Mouse (Mus musculus): ENCODE results near the gene H2-Q4.

- TF ChIP-seq POLR2A (IDR thresholded peaks at IDR 0.05; ENCODE audit: extremely low read depth, insufficient read depth, low read length) (no peak), CTCF (IDR thresholded peaks at IDR 0.05; ENCODE audit: low read depth, low read length) (no peak)
These were observed 20.0 kb upstream of the H2-Q4 start for GRCm38 (mm10) chr17:35359470-35359862.
